Mouse (Mus musculus): ENCODE results near the gene E4f1. TPM values are rescaled to one million over a fixed set of nuclear protein-coding genes. Genes with fewer than 3 reads are reported as not detected.
A peak's percentile ranks its signal among the peaks of the same experiment; 100 is the strongest.

The E4f1 gene
- polyA plus RNA-seq, 1 experiment = 77.3 TPM

GRCm38 (mm10) chr17:24476022-24476776 lies 6.1 kb upstream of the E4f1 start:
- Histone ChIP-seq H3K4me1 (ENCODE audit: control insufficient read depth, insufficient read depth, low read length) (peaks cover 15% of the 10 kb centered on the region), H3K27ac (ENCODE audit: insufficient read depth, low read length) (no peak overlapping the region), H3K4me3 (ENCODE audit: insufficient read depth, low read length) (no peak overlapping the region)
- no peak for TF ChIP-seq CTCF (IDR thresholded peaks at IDR 0.05; ENCODE audit: extremely low read depth, insufficient read depth, low read length)
- TF ChIP-seq POLR2A (IDR thresholded peaks at IDR 0.05; ENCODE audit: extremely low read depth, insufficient read depth, low read length) = no peak

GRCm38 (mm10) chr17:24475586-24475985 lies 5.5 kb upstream of the E4f1 start:
- TF ChIP-seq CTCF (IDR thresholded peaks at IDR 0.05; ENCODE audit: extremely low read depth, insufficient read depth, low read length) (no peak), POLR2A (IDR thresholded peaks at IDR 0.05; ENCODE audit: extremely low read depth, insufficient read depth, low read length) (no peak)
- Histone ChIP-seq H3K4me3 (ENCODE audit: insufficient read depth, low read length) (no peak overlapping the region), H3K27ac (ENCODE audit: insufficient read depth, low read length) (no peak overlapping the region), H3K4me1 (ENCODE audit: control insufficient read depth, insufficient read depth, low read length) (peaks cover 15% of the 10 kb centered on the region)

- H3K4me3 ChIP-seq (ENCODE audit: insufficient read depth, low read length) = no peak overlapping the region
- TF ChIP-seq POLR2A (IDR thresholded peaks at IDR 0.05; ENCODE audit: extremely low read depth, insufficient read depth, low read length) (peak; percentile 63; the same call in 1 of the 2 replicates), CTCF (IDR thresholded peaks at IDR 0.05; ENCODE audit: extremely low read depth, insufficient read depth, low read length) (no peak)
- peaks cover 15% of the 10 kb centered on the region for H3K4me1 ChIP-seq (ENCODE audit: control insufficient read depth, insufficient read depth, low read length)
- peak overlapping the region; percentile 95 for H3K27ac ChIP-seq (ENCODE audit: insufficient read depth, low read length)
These were observed 4.4 kb upstream of the E4f1 start for GRCm38 (mm10) chr17:24474557-24474956.

- H3K27ac ChIP-seq (ENCODE audit: insufficient read depth, low read length) = peak within 1 kb of the TSS; percentile 95
- peaks cover 15% of the 10 kb centered on the region for H3K4me1 ChIP-seq (ENCODE audit: control insufficient read depth, insufficient read depth, low read length)
- H3K4me3 ChIP-seq (ENCODE audit: insufficient read depth, low read length) = peak within 1 kb of the TSS; percentile 56
- TF ChIP-seq POLR2A (IDR thresholded peaks at IDR 0.05; ENCODE audit: extremely low read depth, insufficient read depth, low read length) = no peak
These were observed 3.6 kb upstream of the E4f1 start, which contains the start of gene Bricd5 for GRCm38 (mm10) chr17:24473612-24474275. Gene Bricd5 (plus strand): TSS chr17:24473884.

GRCm38 (mm10) chr17:24472512-24472911 lies 2.4 kb upstream of the E4f1 start:
- peak overlapping the region; percentile 22; the same call in 1 of the 2 replicates for H3K27ac ChIP-seq (ENCODE audit: insufficient read depth, low read length)
- H3K4me3 ChIP-seq (ENCODE audit: insufficient read depth, low read length) = peak overlapping the region; percentile 56
- TF ChIP-seq CTCF (IDR thresholded peaks at IDR 0.05; ENCODE audit: extremely low read depth, insufficient read depth, low read length) (no peak), POLR2A (IDR thresholded peaks at IDR 0.05; ENCODE audit: extremely low read depth, insufficient read depth, low read length) (peak; percentile 44; the same call in 1 of the 2 replicates)

GRCm38 (mm10) chr17:24470701-24471527 lies 801 bp upstream of the E4f1 start:
- Histone ChIP-seq H3K4me3 (ENCODE audit: insufficient read depth, low read length) (peak overlapping the region; percentile 56), H3K27ac (ENCODE audit: insufficient read depth, low read length) (peak overlapping the region; percentile 95), H3K4me1 (ENCODE audit: control insufficient read depth, insufficient read depth, low read length) (peaks cover 9% of the 10 kb centered on the region)
- no peak for TF ChIP-seq POLR2A (IDR thresholded peaks at IDR 0.05; ENCODE audit: extremely low read depth, insufficient read depth, low read length)
- TF ChIP-seq CTCF (IDR thresholded peaks at IDR 0.05; ENCODE audit: extremely low read depth, insufficient read depth, low read length) = no peak

More at GRCm38 (mm10) chr17:24472512-24472911, 2.4 kb upstream of the E4f1 start:
- peaks cover 9% of the 10 kb centered on the region for H3K4me1 ChIP-seq (ENCODE audit: control insufficient read depth, insufficient read depth, low read length)

- Histone ChIP-seq H3K4me1 (ENCODE audit: control insufficient read depth, insufficient read depth, low read length) (peaks cover 9% of the 10 kb centered on the region), H3K4me3 (ENCODE audit: insufficient read depth, low read length) (peak overlapping the region; percentile 56), H3K27ac (ENCODE audit: insufficient read depth, low read length) (0 out of 2 replicates have a peak overlapping the region, but pooled peaks have one; percentile 53)
- no peak for TF ChIP-seq CTCF (IDR thresholded peaks at IDR 0.05; ENCODE audit: extremely low read depth, insufficient read depth, low read length)
- no peak for TF ChIP-seq POLR2A (IDR thresholded peaks at IDR 0.05; ENCODE audit: extremely low read depth, insufficient read depth, low read length)
These were observed 690 bp downstream of the E4f1 start for GRCm38 (mm10) chr17:24469336-24469909.

- TF ChIP-seq CTCF (IDR thresholded peaks at IDR 0.05; ENCODE audit: extremely low read depth, insufficient read depth, low read length) (no peak), POLR2A (IDR thresholded peaks at IDR 0.05; ENCODE audit: extremely low read depth, insufficient read depth, low read length) (no peak)
- peaks cover 9% of the 10 kb centered on the region for H3K4me1 ChIP-seq (ENCODE audit: control insufficient read depth, insufficient read depth, low read length)
- no peak overlapping the region for H3K27ac ChIP-seq (ENCODE audit: insufficient read depth, low read length)
- no peak overlapping the region for H3K4me3 ChIP-seq (ENCODE audit: insufficient read depth, low read length)
These were observed 1.4 kb downstream of the E4f1 start for GRCm38 (mm10) chr17:24468636-24469246.

Measured in cortical plate, adult 2 months (tissue).